Mouse (Mus musculus) forebrain, postnatal 0 days (tissue): Measurements from ENCODE around the gene Shisa7. TPM values are rescaled to one million over a fixed set of nuclear protein-coding genes. Genes with fewer than 3 reads are reported as not detected.
"Not testable (repeated sequence)": the region's sequence is repeated elsewhere in the genome, so short reads cannot be mapped to it uniquely, and the experiment has no call there.

Experiments used
- ATAC-seq: fragments of 200-750 bp; cut with Nextera tagmentation; 2 replicates; pipeline ENCODE4 v1.8.0; 2017; ENCODE audit warnings: mild to moderate bottlenecking, moderate library complexity
- DNase-seq: peaks from one replicate; pipeline ENCODE4 v3.0.0-alpha.2; 2015
- H3K27ac ChIP-seq: fragments of 300-500 bp; sonication (generic); 2 replicates; pipeline ENCODE4 v1.5.1; 2014; ENCODE audit warnings: low read depth, mild to moderate bottlenecking, antibody characterized with exemption, low read length, moderate library complexity, mixed read lengths
- H3K27me3 ChIP-seq: fragments of 300-500 bp; sonication (generic); 2 replicates; pipeline ENCODE4 v1.6.1; 2014; ENCODE audit warnings: mild to moderate bottlenecking, low read length, mixed read lengths; ENCODE audit not compliant: insufficient read depth
- H3K36me3 ChIP-seq: fragments of 300-500 bp; sonication (generic); 2 replicates; pipeline ENCODE4 v1.6.1; 2014; ENCODE audit warnings: mild to moderate bottlenecking, moderate library complexity; ENCODE audit not compliant: insufficient read depth
- H3K4me1 ChIP-seq: fragments of 300-500 bp; sonication (generic); 2 replicates; pipeline ENCODE4 v1.6.1; 2014; ENCODE audit warnings: antibody characterized with exemption; ENCODE audit not compliant: insufficient read depth
- H3K4me2 ChIP-seq: fragments of 300-500 bp; sonication (generic); 2 replicates; pipeline ENCODE4 v1.6.1; 2014; ENCODE audit warnings: low read depth, mild to moderate bottlenecking, moderate library complexity
- H3K4me3 ChIP-seq: fragments of 300-500 bp; sonication (generic); 2 replicates; pipeline ENCODE4 v1.5.1; 2014; ENCODE audit warnings: low read depth, low read length, mixed read lengths
- H3K9ac ChIP-seq: fragments of 300-500 bp; sonication (generic); 2 replicates; pipeline ENCODE4 v1.6.1; 2014; ENCODE audit warnings: mild to moderate bottlenecking
- H3K9me3 ChIP-seq: fragments of 300-500 bp; sonication (generic); 2 replicates; pipeline ENCODE4 v1.6.1; 2016; ENCODE audit warnings: low read length
- CTCF ChIP-seq: sonication (generic); IDR thresholded peaks from 2 replicates; pipeline ENCODE4 v1.5.1; 2016; ENCODE audit warnings: antibody characterized with exemption, control low read depth, low read depth
- WGBS: fragments of 180-500 bp; shearing (Covaris S2); extraction: QIAGEN DNeasy Blood & Tissue Kit; methylation state at CpG from one replicate; pipeline ENCODE4 v1.1.7; 2014; 5-methylcytosine and 5-hydroxymethylcytosine counted together
- polyA plus RNA-seq: library from polyadenylated mRNA; unstranded; fragments of >200 nt; fragmentation: Nextera tagmentation; extraction: Ambion mirVana; gene quantifications from 2 replicates; pipeline ENCODE4 v1.2.1, GENCODE M21; 2015
- total RNA-seq: library from RNA; depleted of rRNA; stranded (reverse); fragments of >200 nt; gene quantifications from 2 replicates; pipeline ENCODE4 v1.2.3, GENCODE M21; 2014; rRNA removed

Gene Shisa7
- total RNA-seq (52.4 and 66.6 TPM in 2 replicates), polyA plus RNA-seq (6.8 and 9.4 TPM in 2 replicates)

- DNase-seq (no peak), ATAC-seq (peak; percentile 58)
- Histone ChIP-seq H3K27ac (peak within 1 kb of the TSS; percentile 82), H3K4me2 (peak within 1 kb of the TSS; percentile 87), H3K9me3 (no peaks in the 10 kb centered on the region), H3K4me1 (0 out of 2 replicates have a peak, but pooled peaks cover 15% of the 10 kb centered on the region), H3K4me3 (peak within 1 kb of the TSS; percentile 55), H3K27me3 (no peaks in the 10 kb centered on the region), H3K9ac (peak within 1 kb of the TSS; percentile 63), H3K36me3 (no peaks in the 10 kb centered on the region)
- TF ChIP-seq CTCF = no peak
- WGBS = 3% methylated on average over 40 of the region's 41 CpGs
Measured at GRCm38 (mm10) chr7:4844245-4844916, at the start of gene Shisa7. Gene Shisa7, minus strand, starts transcription at chr7:4844696.

- Histone ChIP-seq H3K9me3 (no peaks in the 10 kb centered on the region), H3K36me3 (no peaks in the 10 kb centered on the region), H3K9ac (no peak overlapping the region), H3K4me2 (no peak overlapping the region), H3K27ac (no peak overlapping the region), H3K4me3 (no peak overlapping the region), H3K4me1 (no peaks in the 10 kb centered on the region), H3K27me3 (no peaks in the 10 kb centered on the region)
- 59% methylated on average over 4 of the region's 4 CpGs for WGBS
- DNase-seq = no peak
- TF ChIP-seq CTCF = no peak
- no peak for ATAC-seq
Measured at GRCm38 (mm10) chr7:4886680-4887079, 42.2 kb upstream of the Shisa7 start.

- H3K4me2 ChIP-seq, H3K36me3 ChIP-seq: not testable (repeated sequence)
- WGBS = 89% methylated on average over 1 of the region's 1 CpGs
Measured at GRCm38 (mm10) chr7:4879036-4879435, 34.5 kb upstream of the Shisa7 start.

GRCm38 (mm10) chr7:4878186-4878585 lies 33.7 kb upstream of the Shisa7 start:
- H3K9me3 ChIP-seq = no peaks in the 10 kb centered on the region
- DNase-seq (no peak), ATAC-seq (no peak)
- no peaks in the 10 kb centered on the region for H3K36me3 ChIP-seq
- no peak overlapping the region for H3K4me3 ChIP-seq
- no peak overlapping the region for H3K9ac ChIP-seq
- 0 out of 2 replicates have a peak, but pooled peaks cover 3% of the 10 kb centered on the region for H3K4me1 ChIP-seq
- no peaks in the 10 kb centered on the region for H3K27me3 ChIP-seq
- TF ChIP-seq CTCF = no peak
- no peak overlapping the region for H3K27ac ChIP-seq
- no peak overlapping the region for H3K4me2 ChIP-seq

More at GRCm38 (mm10) chr7:4879036-4879435, 34.5 kb upstream of the Shisa7 start:
- DNase-seq, H3K4me1 ChIP-seq, ATAC-seq, H3K4me3 ChIP-seq, H3K27ac ChIP-seq, H3K9ac ChIP-seq, H3K9me3 ChIP-seq, H3K27me3 ChIP-seq: not testable (repeated sequence)

GRCm38 (mm10) chr7:4877226-4877625 lies 32.7 kb upstream of the Shisa7 start:
- Histone ChIP-seq H3K9ac (peak overlapping the region; percentile 49), H3K27me3 (no peaks in the 10 kb centered on the region), H3K4me1 (0 out of 2 replicates have a peak, but pooled peaks cover 3% of the 10 kb centered on the region), H3K9me3 (no peaks in the 10 kb centered on the region), H3K4me2 (peak overlapping the region; percentile 83), H3K4me3 (peak overlapping the region; percentile 51), H3K36me3 (no peaks in the 10 kb centered on the region), H3K27ac (no peak overlapping the region)
- no peak for TF ChIP-seq CTCF
- no peak for DNase-seq
- ATAC-seq = no peak; the same call in 1 of the 2 replicates
- 8% methylated on average over 11 of the region's 11 CpGs for WGBS

GRCm38 (mm10) chr7:4876753-4877221 lies 32.3 kb upstream of the Shisa7 start, which contains the start of gene Isoc2a:
Gene Isoc2a, plus strand, starts transcription at chr7:4877153.
- Histone ChIP-seq H3K27me3 (no peaks in the 10 kb centered on the region), H3K4me2 (peak within 1 kb of the TSS; percentile 83), H3K4me3 (peak within 1 kb of the TSS; percentile 51), H3K36me3 (no peaks in the 10 kb centered on the region), H3K9me3 (no peaks in the 10 kb centered on the region), H3K9ac (peak within 1 kb of the TSS; percentile 49), H3K4me1 (0 out of 2 replicates have a peak, but pooled peaks cover 3% of the 10 kb centered on the region), H3K27ac (no peak within 1 kb of the TSS)
- under 1% methylated on average over 22 of the region's 22 CpGs for WGBS
- ATAC-seq = peak; percentile 100
- no peak for TF ChIP-seq CTCF
- DNase-seq = peak; percentile 95

GRCm38 (mm10) chr7:4870133-4870532 lies 25.6 kb upstream of the Shisa7 start, which contains the start of gene Isoc2b:
Gene Isoc2b, minus strand, starts transcription at chr7:4870258.
- H3K27me3 ChIP-seq = no peaks in the 10 kb centered on the region
- DNase-seq = no peak
- no peaks in the 10 kb centered on the region for H3K36me3 ChIP-seq
- no peak for ATAC-seq
- no peak within 1 kb of the TSS for H3K4me3 ChIP-seq
- no peaks in the 10 kb centered on the region for H3K9me3 ChIP-seq
- H3K4me1 ChIP-seq = peaks cover 7% of the 10 kb centered on the region; the same call in 1 of the 2 replicates
- no peak within 1 kb of the TSS for H3K9ac ChIP-seq
- no peak for TF ChIP-seq CTCF
- 54% methylated on average over 6 of the region's 6 CpGs for WGBS
- H3K27ac ChIP-seq = no peak within 1 kb of the TSS
- no peak within 1 kb of the TSS for H3K4me2 ChIP-seq
